Mouse (Mus musculus): ENCODE measurements at regions not wholly inside any gene's neighbourhood (a gene's known extent, or its start where the extent isn't known, plus 50 kb on each side); places are given as distances from the start of the nearest gene placed in this dataset.

- ATAC-seq (ENCODE audit: low FRiP score) (no peak), DNase-seq (ENCODE audit: low spot score, missing footprints) (peak; percentile 26)
- no peak overlapping the region for H3K9ac ChIP-seq (ENCODE audit: low read length)
- no peaks in the 10 kb centered on the region for H3K4me1 ChIP-seq (ENCODE audit: control insufficient read depth, insufficient read depth, low read length)
- no peaks in the 10 kb centered on the region for H3K27me3 ChIP-seq (ENCODE audit: control insufficient read depth, insufficient read depth, low read length)
- WGBS = 87% methylated on average over 3 of the region's 3 CpGs
- no peak overlapping the region for H3K27ac ChIP-seq (ENCODE audit: low read depth, low read length)
- H3K4me3 ChIP-seq (ENCODE audit: low read depth, low read length) = no peak overlapping the region
- H3K9me3 ChIP-seq (ENCODE audit: control insufficient read depth, low read length) = no peaks in the 10 kb centered on the region
- no peaks in the 10 kb centered on the region for H3K36me3 ChIP-seq (ENCODE audit: control insufficient read depth, insufficient read depth, low read length)
- no peak overlapping the region for H3K4me2 ChIP-seq
Observed at GRCm38 (mm10) chr9:94467846-94468245, 70.0 kb downstream of the 1190002N15Rik start.

DNA sequence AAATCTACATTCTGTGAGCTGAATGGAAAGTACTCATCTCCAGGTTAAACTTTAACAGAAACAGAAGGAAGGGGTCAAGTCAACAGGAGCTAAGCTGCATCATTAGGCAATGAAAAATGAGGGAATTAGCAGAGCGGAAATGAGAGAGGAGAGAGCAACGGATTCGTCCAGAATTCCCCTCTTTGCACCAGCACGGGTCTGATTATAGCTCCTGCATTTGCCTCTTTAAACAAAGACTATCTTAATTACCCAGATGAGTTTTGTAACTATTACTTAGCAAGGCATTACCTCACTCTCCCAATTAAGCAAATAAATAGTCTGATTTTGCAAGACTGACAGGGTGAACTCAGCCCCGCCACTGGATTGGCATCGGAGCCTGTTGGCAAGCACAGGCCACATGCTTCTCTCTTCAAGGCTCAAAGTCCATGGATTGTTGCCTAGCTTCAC lies 81.8 kb downstream of the 1190002N15Rik start:
- DNase-seq (ENCODE audit: low spot score, missing footprints) (no peak), ATAC-seq (ENCODE audit: low FRiP score) (no peak)
- 77% methylated on average over 6 of the region's 6 CpGs for WGBS
- Histone ChIP-seq H3K9ac (ENCODE audit: low read length) (no peak overlapping the region), H3K27me3 (ENCODE audit: control insufficient read depth, insufficient read depth, low read length) (no peaks in the 10 kb centered on the region), H3K27ac (ENCODE audit: low read depth, low read length) (no peak overlapping the region), H3K4me1 (ENCODE audit: control insufficient read depth, insufficient read depth, low read length) (0 out of 2 replicates have a peak, but pooled peaks cover 2% of the 10 kb centered on the region), H3K4me3 (ENCODE audit: low read depth, low read length) (no peak overlapping the region), H3K36me3 (ENCODE audit: control insufficient read depth, insufficient read depth, low read length) (no peaks in the 10 kb centered on the region), H3K4me2 (no peak overlapping the region), H3K9me3 (ENCODE audit: control insufficient read depth, low read length) (no peaks in the 10 kb centered on the region)

DNA sequence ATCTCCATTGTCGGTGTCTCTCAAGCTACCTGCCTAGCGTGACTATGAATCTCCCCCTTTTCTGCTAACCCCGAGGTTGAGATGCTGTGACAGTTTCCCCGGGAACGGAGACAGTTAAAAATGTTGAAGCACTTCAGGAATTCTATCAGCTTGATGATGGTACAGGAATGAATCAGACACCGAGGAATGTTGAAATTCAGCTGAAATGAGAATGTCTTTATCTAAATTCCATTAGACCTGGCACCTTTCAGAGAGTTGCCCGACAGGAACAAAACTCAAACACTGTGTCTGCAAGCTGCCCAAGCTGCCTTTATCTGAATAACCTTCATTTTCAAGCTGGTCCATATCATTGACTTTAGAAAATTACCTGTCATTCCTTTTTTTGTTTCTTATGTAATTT lies 82.4 kb downstream of the 1190002N15Rik start:
- Histone ChIP-seq H3K4me1 (ENCODE audit: control insufficient read depth, insufficient read depth, low read length) (0 out of 2 replicates have a peak, but pooled peaks cover 2% of the 10 kb centered on the region), H3K27ac (ENCODE audit: low read depth, low read length) (no peak overlapping the region), H3K27me3 (ENCODE audit: control insufficient read depth, insufficient read depth, low read length) (no peaks in the 10 kb centered on the region), H3K4me2 (no peak overlapping the region), H3K9me3 (ENCODE audit: control insufficient read depth, low read length) (no peaks in the 10 kb centered on the region), H3K9ac (ENCODE audit: low read length) (no peak overlapping the region), H3K36me3 (ENCODE audit: control insufficient read depth, insufficient read depth, low read length) (no peaks in the 10 kb centered on the region), H3K4me3 (ENCODE audit: low read depth, low read length) (no peak overlapping the region)
- WGBS = 78% methylated on average over 7 of the region's 7 CpGs
- no peak for ATAC-seq (ENCODE audit: low FRiP score)
- peak; percentile 17 for DNase-seq (ENCODE audit: low spot score, missing footprints)

GRCm38 (mm10) chr9:94449911-94450310 lies 88.0 kb downstream of the 1190002N15Rik start:
- Histone ChIP-seq H3K4me1 (ENCODE audit: control insufficient read depth, insufficient read depth, low read length) (no peaks in the 10 kb centered on the region), H3K36me3 (ENCODE audit: control insufficient read depth, insufficient read depth, low read length) (no peaks in the 10 kb centered on the region), H3K27ac (ENCODE audit: low read depth, low read length) (no peak overlapping the region), H3K9ac (ENCODE audit: low read length) (no peak overlapping the region), H3K27me3 (ENCODE audit: control insufficient read depth, insufficient read depth, low read length) (no peaks in the 10 kb centered on the region), H3K4me3 (ENCODE audit: low read depth, low read length) (no peak overlapping the region), H3K4me2 (no peak overlapping the region), H3K9me3 (ENCODE audit: control insufficient read depth, low read length) (no peaks in the 10 kb centered on the region)
- ATAC-seq (ENCODE audit: low FRiP score) = no peak
- WGBS = 72% methylated on average over 8 of the region's 8 CpGs
- DNase-seq (ENCODE audit: low spot score, missing footprints) = no peak

DNA sequence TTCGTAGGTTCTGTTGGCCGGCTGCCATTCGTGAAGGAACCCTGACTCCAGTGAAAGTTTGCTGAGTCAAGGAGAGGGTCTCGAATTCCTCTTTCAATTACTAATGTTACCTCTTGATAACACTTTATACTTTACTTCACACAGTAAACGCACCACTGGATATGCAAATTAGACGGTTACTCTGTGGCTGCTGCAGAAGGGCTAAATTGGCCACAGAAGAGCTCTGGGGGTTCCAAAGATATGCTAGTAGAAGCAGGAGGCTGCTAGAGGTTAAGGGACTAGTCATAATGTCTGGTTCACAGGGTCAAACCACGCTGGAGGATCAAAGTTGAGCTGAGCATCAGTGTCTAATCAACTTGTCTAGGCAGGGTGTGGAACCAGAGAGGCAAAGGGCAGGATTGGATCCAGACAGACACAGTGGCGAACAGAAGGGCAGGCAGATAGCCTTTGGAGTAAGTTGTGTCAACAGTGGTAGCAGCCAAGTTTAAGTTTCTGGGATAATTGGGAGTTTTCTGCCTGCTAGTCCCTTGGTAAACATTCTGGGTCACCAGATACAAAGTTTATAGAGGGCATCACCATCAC lies 91.6 kb downstream of the 1190002N15Rik start:
- H3K4me2 ChIP-seq = no peak overlapping the region
- H3K4me1 ChIP-seq (ENCODE audit: control insufficient read depth, insufficient read depth, low read length) = no peaks in the 10 kb centered on the region
- no peak overlapping the region for H3K27ac ChIP-seq (ENCODE audit: low read depth, low read length)
- no peaks in the 10 kb centered on the region for H3K27me3 ChIP-seq (ENCODE audit: control insufficient read depth, insufficient read depth, low read length)
- H3K4me3 ChIP-seq (ENCODE audit: low read depth, low read length) = no peak overlapping the region
- ATAC-seq (ENCODE audit: low FRiP score) (no peak), DNase-seq (ENCODE audit: low spot score, missing footprints) (no peak)
- H3K9ac ChIP-seq (ENCODE audit: low read length) = no peak overlapping the region
- WGBS = 82% methylated on average over 8 of the region's 8 CpGs
- no peaks in the 10 kb centered on the region for H3K36me3 ChIP-seq (ENCODE audit: control insufficient read depth, insufficient read depth, low read length)
- no peaks in the 10 kb centered on the region for H3K9me3 ChIP-seq (ENCODE audit: control insufficient read depth, low read length)

DNA sequence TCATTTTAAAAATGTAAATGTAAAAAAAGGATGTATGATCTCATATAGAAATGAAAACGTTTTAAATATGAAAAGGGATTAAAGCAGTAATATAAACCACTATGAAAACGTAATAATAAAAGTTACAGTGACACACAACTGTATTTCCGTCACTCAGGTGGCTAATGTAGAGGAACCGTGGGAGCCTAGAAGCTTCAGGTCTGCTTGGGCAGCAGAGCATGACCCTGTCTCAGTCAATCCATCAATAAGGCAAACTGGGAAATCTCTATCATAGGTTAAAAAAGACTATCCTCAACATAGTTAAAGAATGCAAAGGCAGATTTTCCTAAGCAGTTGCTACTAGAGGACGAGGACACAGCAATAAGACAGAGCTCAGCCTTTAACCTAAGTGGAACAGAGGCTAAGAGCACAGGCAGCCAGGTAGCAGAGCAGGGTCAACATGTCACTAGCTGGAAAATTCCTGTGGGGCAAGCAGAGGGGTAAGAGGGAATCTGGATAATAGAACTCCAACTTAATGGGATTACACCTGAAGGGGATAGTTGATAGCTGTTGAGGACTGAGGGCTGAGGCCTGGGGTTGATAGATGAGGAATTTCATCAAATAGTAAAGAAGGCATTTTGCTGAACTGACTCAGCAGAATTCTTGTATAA lies 93.6 kb downstream of the 1190002N15Rik start:
- Histone ChIP-seq H3K4me3 (ENCODE audit: low read depth, low read length) (no peak overlapping the region), H3K4me2 (no peak overlapping the region)
- WGBS = 67% methylated on average over 5 of the region's 5 CpGs

DNA sequence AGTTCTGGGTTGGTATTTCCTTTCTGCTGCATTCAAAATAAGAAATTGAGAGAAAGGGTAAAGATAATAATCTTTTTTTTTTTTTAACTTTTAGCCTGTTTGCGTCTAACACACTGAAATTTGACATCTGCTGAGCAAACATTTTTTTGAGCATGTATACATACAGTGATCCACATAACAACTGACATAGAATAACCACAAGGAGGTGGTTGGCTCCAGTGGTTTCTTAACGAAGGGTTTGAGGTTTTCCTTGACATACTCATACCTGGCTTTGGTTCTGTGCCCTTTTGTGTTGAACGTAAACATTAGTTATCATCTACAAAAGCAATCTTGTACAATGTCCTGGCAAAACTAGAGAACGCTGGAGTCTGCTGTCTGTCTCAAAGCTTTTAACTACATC lies 96.5 kb downstream of the 1190002N15Rik start:
- Histone ChIP-seq H3K4me2 (no peak overlapping the region), H3K36me3 (ENCODE audit: control insufficient read depth, insufficient read depth, low read length) (no peaks in the 10 kb centered on the region), H3K9me3 (ENCODE audit: control insufficient read depth, low read length) (no peaks in the 10 kb centered on the region), H3K4me1 (ENCODE audit: control insufficient read depth, insufficient read depth, low read length) (no peaks in the 10 kb centered on the region), H3K27me3 (ENCODE audit: control insufficient read depth, insufficient read depth, low read length) (no peaks in the 10 kb centered on the region), H3K4me3 (ENCODE audit: low read depth, low read length) (no peak overlapping the region), H3K27ac (ENCODE audit: low read depth, low read length) (no peak overlapping the region), H3K9ac (ENCODE audit: low read length) (no peak overlapping the region)
- ATAC-seq (ENCODE audit: low FRiP score) (no peak), DNase-seq (ENCODE audit: low spot score, missing footprints) (peak; percentile 77)
- WGBS = 89% methylated on average over 4 of the region's 4 CpGs

More for the DNA sequence above, 93.6 kb downstream of the 1190002N15Rik start:
- peak; percentile 35 for DNase-seq (ENCODE audit: low spot score, missing footprints)
- no peaks in the 10 kb centered on the region for H3K27me3 ChIP-seq (ENCODE audit: control insufficient read depth, insufficient read depth, low read length)
- no peaks in the 10 kb centered on the region for H3K36me3 ChIP-seq (ENCODE audit: control insufficient read depth, insufficient read depth, low read length)
- no peaks in the 10 kb centered on the region for H3K9me3 ChIP-seq (ENCODE audit: control insufficient read depth, low read length)
- H3K9ac ChIP-seq (ENCODE audit: low read length) = no peak overlapping the region
- no peak overlapping the region for H3K27ac ChIP-seq (ENCODE audit: low read depth, low read length)
- ATAC-seq (ENCODE audit: low FRiP score) = no peak
- H3K4me1 ChIP-seq (ENCODE audit: control insufficient read depth, insufficient read depth, low read length) = no peaks in the 10 kb centered on the region

- no peak for ATAC-seq (ENCODE audit: low FRiP score)
- Histone ChIP-seq H3K9me3 (ENCODE audit: control insufficient read depth, low read length) (no peaks in the 10 kb centered on the region), H3K9ac (ENCODE audit: low read length) (no peak overlapping the region), H3K4me2 (no peak overlapping the region), H3K4me1 (ENCODE audit: control insufficient read depth, insufficient read depth, low read length) (no peaks in the 10 kb centered on the region), H3K27me3 (ENCODE audit: control insufficient read depth, insufficient read depth, low read length) (no peaks in the 10 kb centered on the region), H3K4me3 (ENCODE audit: low read depth, low read length) (no peak overlapping the region), H3K36me3 (ENCODE audit: control insufficient read depth, insufficient read depth, low read length) (no peaks in the 10 kb centered on the region), H3K27ac (ENCODE audit: low read depth, low read length) (no peak overlapping the region)
- DNase-seq (ENCODE audit: low spot score, missing footprints) = no peak
Observed at GRCm38 (mm10) chr9:94433468-94433867, 104.4 kb downstream of the 1190002N15Rik start.

DNA sequence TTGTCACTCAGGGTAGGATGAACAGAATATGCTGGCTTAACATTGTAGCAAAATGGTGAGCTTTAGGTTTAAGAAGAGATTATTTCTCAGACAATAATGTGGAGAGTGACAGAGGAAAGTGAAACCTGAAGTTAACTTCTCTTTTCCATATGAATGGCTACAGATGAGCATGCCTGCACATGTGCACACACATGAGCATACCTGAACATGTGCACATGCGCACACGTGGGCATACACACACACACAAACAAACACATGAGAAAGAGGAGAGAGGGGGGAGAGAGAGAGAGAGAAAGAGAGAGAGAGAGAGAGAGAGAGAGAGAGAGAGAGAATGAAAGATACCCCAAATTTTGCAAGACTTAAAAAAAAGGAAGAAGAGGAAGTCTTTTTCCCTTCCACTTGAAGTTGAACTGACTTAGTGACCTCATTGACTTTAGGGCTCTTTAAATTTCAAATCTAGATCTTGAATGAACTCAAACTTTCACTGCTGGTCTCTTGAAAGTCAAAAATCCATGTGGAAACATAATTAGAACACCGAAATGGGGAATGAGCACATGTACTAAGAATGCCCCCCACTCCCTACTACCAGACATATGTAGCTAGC lies 105.6 kb downstream of the 1190002N15Rik start:
- no peak for DNase-seq (ENCODE audit: low spot score, missing footprints)
- WGBS = 88% methylated on average over 3 of the region's 3 CpGs
- ATAC-seq (ENCODE audit: low FRiP score) = no peak
- H3K36me3 ChIP-seq (ENCODE audit: control insufficient read depth, insufficient read depth, low read length) = no peaks in the 10 kb centered on the region
- no peak overlapping the region for H3K9ac ChIP-seq (ENCODE audit: low read length)
- H3K4me3 ChIP-seq (ENCODE audit: low read depth, low read length) = no peak overlapping the region
- H3K4me2 ChIP-seq = no peak overlapping the region
- H3K9me3 ChIP-seq (ENCODE audit: control insufficient read depth, low read length) = no peaks in the 10 kb centered on the region
- H3K4me1 ChIP-seq (ENCODE audit: control insufficient read depth, insufficient read depth, low read length) = no peaks in the 10 kb centered on the region
- H3K27ac ChIP-seq (ENCODE audit: low read depth, low read length) = no peak overlapping the region
- no peaks in the 10 kb centered on the region for H3K27me3 ChIP-seq (ENCODE audit: control insufficient read depth, insufficient read depth, low read length)

Data from midbrain, embryonic 11.5 days (tissue).